Mouse (Mus musculus) small intestine, adult 2 months (tissue): ENCODE measurements around the gene Rfx8.

Source experiments
- CTCF ChIP-seq: fragments of 200-500 bp; IDR thresholded peaks from 2 replicates; pipeline ENCODE4 v1.5.1; 2012; ENCODE audit warnings: low read depth, mild to moderate bottlenecking, control low read depth, inconsistent platforms, low read length, moderate library complexity, mixed read lengths; ENCODE audit not compliant: insufficient replicate concordance, insufficient read length; ENCODE audit errors: extremely low read depth
- POLR2A ChIP-seq: fragments of 200-500 bp; IDR thresholded peaks from 2 replicates; pipeline ENCODE4 v1.6.1; 2012; ENCODE audit warnings: low read depth, mild to moderate bottlenecking, control low read depth, inconsistent platforms, low read length, moderate library complexity

DNA sequence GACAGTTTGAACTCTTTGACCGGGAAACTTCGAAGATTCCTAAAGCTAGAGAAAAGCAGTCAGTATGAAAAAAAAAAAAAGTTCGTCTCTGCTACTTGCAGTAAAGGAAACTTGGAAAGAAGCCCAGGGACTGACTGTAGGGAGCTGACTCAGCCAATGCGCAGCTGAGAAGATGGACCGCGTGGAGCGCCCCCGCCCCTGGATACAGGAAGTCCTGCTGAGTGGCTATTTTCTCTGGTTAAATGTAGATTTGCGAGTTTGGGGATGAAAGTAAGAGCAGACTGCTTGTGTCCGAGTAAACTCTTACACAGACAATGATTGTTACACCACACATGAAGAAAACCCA lies 41.2 kb upstream of the Rfx8 start:
- TF ChIP-seq POLR2A (no peak), CTCF (no peak)
